19 mouse cellular contexts compared by ENCODE assay signal in the genomic region with DNA sequence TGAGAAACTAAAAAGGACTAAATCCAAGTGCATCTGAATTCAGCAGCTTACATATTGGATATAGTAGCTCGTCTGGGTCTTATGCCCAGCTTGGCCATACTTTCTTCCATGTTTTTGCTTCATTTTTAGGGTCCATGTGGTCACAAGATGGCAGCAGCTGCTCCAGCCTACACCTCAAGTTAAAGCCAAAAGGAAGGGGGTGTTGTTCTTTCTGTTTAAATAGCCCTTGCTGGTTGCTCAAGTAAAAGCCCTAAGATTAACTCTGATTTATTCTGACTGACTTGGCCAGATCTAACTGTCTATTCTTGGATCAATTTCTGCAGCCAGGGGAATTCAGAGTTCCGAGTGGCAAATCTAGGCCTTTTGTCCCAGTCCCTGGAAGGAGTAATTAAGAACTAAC.
DNase-seq lines count a peak whose midpoint lies in the region.
"Had no signal": no experiment of that assay in that cellular context is flagged by ENCODE, and none has a peak within 500 bp of the region (broad histone marks: within the 10 kb centered on the region; RNA-seq: fewer than 3 reads in every experiment).

No protein-coding gene starts in this region.

- peak; percentile 9 for DNase-seq in layer of hippocampus, adult 11-12 months (ENCODE audit: low spot score)
- no peak for DNase-seq in layer of hippocampus, postnatal 36 days
- DNase-seq in right cerebral cortex, postnatal 10 days (ENCODE audit: low spot score in 2 of 2) = peak; percentile 33 to 70
- no peak for DNase-seq in right cerebral cortex, postnatal 14 days
- peak; percentile 6 to 9 for DNase-seq in frontal cortex, postnatal 14 days (ENCODE audit: low spot score in 2 of 2)
- DNase-seq in urinary bladder, adult 2 months (ENCODE audit: low spot score) = no peak
- DNase-seq in lung, postnatal 10 days = no peak
- no peak for DNase-seq in cerebellum, postnatal 25 days
- DNase-seq: adrenal gland, adult 8-10 months; cerebellum, adult 2 months; gastrocnemius, postnatal 10 days; heart, adult 11 months; kidney, adult 9 months; kidney, postnatal 14 days; lung, embryonic 14.5 days; lung, postnatal 36 days; midbrain, embryonic 14.5 days; retina, postnatal 1 day; thymus, postnatal 25 days had no signal

Comparison
In these comparisons a context has a peak if more than half of its experiments do, and no peak if none do; other contexts are left out.
1. DNase-seq: peak in layer of hippocampus, adult 11-12 months (single experiment), right cerebral cortex, postnatal 10 days (2 of 2) and frontal cortex, postnatal 14 days (2 of 2); none in layer of hippocampus, postnatal 36 days (0 of 2), right cerebral cortex, postnatal 14 days (single experiment), urinary bladder, adult 2 months (single experiment), lung, postnatal 10 days (single experiment) and cerebellum, postnatal 25 days (0 of 2).